Mouse (Mus musculus) frontal cortex, postnatal 10 days (tissue): ENCODE measurements at regions not wholly inside any gene's neighbourhood (a gene's known extent, or its start where the extent isn't known, plus 50 kb on each side); places are given as distances from the start of the nearest gene placed in this dataset.

ENCODE experiments used
- DNase-seq, 2 experiments: peaks; one replicate each; pipeline ENCODE4 v3.0.0; 2022; ENCODE audit warnings: low spot score in 2 of 2, mixed read lengths in 1 of 2

DNA sequence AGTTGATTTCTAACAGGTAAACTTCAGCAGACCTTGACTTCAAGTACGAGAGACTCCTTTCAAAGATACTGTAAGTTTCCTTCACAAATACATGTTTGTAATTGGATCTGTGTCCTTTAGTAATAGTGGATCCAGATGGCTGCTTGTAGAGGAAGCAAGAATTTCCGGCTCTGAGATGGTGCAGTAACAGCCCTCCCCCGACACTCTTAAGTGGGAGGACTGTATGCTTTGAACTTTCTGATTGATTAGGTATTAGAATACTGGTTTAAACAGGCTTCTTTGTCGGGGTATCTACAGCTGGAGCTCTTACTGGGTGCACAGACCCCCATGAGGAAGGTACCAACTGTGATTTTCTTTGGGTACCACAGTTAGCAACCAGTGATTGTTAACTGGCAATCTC lies 355.0 kb upstream of the Cblb start:
- no peak for DNase-seq

DNA sequence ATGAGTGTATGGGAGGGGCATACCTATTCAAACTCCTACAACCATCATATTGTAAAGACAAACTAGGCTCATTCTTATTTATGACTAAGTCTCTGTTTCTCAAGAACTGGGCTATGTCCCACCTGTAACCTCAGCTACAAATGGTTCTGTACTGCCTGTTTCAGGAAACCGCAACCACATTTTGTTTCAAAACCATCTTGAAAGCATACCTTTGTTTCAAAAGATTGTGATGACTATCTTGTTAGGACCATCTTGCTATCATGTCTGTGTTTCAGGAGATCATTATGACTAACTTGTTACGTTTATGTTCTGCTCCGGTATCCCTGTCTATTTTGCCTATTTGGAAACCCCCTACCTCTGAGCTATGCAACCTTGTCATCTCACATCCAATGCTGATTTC lies 340.2 kb upstream of the Cblb start:
- DNase-seq = no peak

GRCm38 (mm10) chr16:51705026-51705425 lies 326.0 kb upstream of the Cblb start:
- DNase-seq = no peak

GRCm38 (mm10) chr16:51718695-51719094 lies 312.3 kb upstream of the Cblb start:
- no peak for DNase-seq

DNA sequence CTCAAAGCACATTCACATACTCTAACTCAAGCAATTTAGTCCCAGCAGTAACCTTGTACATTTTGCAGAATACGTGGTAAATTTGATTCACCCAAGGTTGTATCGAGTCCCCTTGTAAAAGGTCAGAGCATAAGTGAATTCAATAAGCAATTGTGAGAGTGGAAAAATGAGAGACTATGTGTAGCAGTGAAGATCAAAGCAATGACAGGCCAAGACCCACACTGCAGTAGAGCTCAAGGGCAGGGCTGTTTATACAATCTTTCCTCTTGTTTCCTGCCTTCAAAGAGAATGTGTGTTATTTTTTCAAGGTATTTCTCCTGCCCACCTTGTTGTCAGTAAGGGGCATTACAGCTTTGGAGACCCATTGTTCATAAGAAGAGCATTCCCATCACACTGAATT lies 311.4 kb upstream of the Cblb start:
- no peak for DNase-seq

DNA sequence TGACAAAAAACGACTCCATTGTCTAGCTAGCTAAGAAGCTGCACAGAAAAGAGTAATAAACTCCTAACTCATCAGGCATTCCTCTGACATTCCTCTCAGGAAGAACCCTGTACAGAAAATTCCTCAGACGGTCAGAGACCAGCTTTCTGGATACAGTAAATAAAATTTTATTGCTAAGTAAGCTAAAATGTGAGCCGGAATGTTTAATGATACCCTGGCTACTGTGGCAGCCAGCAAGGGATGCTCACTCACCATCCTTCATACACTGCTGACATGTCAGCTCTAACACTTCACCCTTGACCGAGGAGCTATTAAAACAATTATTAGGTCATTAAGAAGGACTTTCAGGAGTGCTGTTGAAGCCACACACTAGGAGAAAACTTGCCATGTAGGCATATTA lies 308.3 kb upstream of the Cblb start:
- no peak for DNase-seq

- no peak for DNase-seq
These were observed 289.1 kb upstream of the Cblb start for GRCm38 (mm10) chr16:51741875-51742274.

DNA sequence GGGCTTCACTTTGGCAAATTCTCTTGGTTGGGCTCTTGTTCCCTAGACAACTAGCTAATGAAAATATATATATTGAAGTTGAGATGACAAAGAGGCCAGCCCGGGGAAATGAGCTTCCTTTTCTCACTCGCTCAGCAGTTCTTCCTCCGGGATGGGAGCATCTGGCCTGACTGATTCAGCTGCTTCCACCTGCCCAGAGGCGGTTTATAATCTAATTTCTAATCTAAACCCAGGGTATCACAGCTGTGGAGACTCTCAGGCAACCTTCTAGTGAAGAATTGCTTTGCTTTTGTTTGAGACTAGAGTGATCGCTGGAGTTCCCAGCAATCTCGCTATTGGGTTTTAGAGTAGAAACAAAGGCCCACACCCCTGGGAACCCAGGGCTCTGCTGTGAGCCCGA lies 279.1 kb upstream of the Cblb start:
- no peak for DNase-seq

DNA sequence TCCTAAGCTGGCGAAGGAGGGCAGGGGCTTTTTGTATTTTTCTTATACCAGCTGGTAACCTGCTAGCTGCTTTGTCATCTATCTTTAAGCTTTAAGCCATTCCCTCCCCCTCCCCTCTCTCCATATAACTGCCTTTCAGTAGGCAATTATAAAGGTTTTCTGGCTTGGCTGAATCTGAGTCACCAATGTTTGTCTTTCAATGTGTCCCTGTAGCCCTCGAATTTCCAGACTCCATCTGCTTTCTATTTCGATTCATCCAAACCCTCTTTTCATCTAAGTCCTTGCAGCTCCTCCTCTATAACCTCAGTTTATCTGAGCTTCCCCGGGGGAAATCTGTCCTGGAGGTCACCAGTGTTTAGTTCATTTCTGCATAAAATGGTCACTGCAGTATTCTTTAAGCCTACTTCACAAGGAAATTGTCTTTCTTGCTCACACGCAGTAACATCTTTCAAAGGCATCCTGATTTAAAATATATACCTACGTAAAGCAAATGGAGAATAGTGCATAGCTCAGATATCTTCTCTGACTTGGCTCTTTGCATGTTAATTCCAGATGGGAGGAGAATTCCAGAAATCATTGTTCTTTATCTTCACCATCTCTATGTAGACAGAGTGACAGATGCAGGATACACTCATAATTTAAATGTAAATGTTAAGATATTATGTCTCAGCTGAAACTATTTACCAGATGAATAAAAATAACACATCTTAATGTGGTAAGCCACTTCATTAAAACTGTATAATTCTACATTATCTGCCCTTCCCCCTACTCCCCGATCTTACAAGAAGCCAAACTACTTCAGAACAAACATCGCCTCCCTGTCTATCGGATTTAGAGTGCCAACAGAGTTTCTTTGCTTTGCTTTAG lies 272.4 kb upstream of the Cblb start:
- no peak for DNase-seq

- DNase-seq = no peak
These were observed 271.8 kb upstream of the Cblb start for GRCm38 (mm10) chr16:51759228-51759647.

DNA sequence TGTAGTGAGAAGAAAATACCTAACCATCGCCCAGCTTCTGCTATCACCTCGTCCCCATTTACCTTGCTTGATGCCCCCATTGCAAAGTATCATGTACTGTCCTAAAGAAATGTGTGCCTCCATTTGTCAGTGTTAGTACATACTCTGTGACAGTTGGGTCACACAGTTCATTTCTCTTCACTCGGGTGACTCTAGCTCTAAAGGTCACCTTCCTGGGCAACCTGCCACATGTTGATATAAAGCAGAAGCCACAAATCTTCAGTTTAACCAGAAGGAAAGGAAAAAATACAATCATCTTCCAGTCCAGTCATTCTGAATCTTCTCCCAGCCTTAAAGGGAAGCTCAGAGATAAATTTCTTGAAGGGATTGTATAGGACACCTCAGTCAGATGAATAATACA lies 263.5 kb upstream of the Cblb start:
- no peak for DNase-seq

GRCm38 (mm10) chr16:51778920-51779319 lies 252.1 kb upstream of the Cblb start:
- DNase-seq = no peak

GRCm38 (mm10) chr16:51795003-51795402 lies 236.0 kb upstream of the Cblb start:
- DNase-seq = no peak

GRCm38 (mm10) chr16:51807323-51807722 lies 223.7 kb upstream of the Cblb start:
- DNase-seq = no peak

DNA sequence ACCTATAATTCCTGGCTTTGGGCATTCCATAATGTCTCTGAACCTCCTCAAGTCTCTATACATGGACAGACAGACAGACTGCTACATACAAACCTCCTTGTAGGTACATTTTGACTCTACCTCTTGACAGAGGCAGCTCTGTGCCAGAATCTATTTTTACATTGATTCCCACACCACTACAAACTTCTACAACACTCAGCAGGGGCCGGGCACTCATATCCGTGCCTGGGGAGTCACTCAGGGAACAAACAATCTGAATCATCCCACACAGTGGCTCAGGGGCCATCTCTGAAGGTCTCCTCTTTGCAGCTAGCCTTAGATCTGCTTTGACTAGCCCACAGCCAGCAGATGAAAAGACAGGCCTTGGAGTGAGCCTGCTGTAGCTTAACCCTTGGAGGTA lies 221.9 kb upstream of the Cblb start:
- DNase-seq = no peak

- no peak for DNase-seq
These were observed 220.0 kb upstream of the Cblb start for GRCm38 (mm10) chr16:51811073-51811472.

DNA sequence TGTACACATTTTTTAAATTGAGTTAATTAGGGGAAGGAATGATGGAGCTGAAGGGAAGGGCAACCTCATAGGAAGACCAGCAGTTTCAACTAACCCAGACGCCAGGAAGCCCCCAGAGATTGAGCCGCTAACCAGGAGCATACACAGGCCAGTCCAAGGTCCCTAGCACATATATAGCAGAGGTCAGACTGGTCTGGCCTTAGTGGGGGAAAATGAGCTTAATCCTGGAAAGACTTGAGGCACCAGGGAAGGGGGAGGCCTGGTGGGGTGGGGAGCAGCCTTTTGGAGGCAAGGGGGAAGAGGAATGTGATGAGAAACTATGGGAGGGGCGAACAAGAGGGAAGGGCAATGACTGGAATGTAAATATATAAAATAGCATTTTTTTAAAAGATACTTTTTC lies 188.3 kb upstream of the Cblb start:
- no peak for DNase-seq

- DNase-seq = no peak
These were observed 185.5 kb upstream of the Cblb start for GRCm38 (mm10) chr16:51845539-51845938.

DNA sequence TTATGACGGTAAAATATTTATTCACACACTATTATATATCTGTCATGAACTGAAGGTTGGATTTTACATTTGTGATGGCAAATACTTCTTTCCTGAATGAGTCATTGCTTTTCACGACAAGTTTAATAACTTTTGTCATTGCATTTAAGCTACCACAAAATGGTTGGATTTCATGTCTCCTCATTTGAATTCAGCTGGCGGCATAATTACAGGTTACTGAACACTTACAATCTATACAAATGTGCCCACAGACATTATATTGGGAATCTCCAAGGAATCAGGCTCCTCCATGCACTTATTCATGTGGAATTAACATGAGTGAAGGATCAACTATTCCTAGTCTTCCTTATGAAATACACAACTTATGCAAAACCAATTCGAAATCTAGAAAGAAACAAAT lies 150.3 kb upstream of the Cblb start:
- no peak for DNase-seq

- DNase-seq = no peak
These were observed 149.9 kb upstream of the Cblb start for GRCm38 (mm10) chr16:51881127-51881526.

DNA sequence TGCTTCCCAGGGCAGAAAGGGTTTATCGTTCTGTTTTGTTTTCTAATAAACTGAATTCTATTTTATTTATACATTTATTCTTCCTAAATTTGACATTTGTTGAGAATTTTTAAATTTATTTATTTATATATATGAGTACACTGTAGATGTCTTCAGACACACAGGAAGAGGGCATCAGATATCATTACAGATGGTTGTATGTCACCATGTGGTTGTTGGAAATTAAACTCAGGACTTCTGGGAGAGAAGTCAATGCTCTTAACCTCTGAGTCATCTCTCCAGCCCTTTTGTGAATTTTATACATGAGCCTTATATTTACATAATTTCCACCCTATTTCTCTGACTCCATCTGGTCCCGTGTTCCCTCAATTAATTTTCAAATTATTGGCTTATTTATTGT lies 147.2 kb upstream of the Cblb start:
- DNase-seq = no peak

- DNase-seq = no peak
These were observed 143.5 kb upstream of the Cblb start for GRCm38 (mm10) chr16:51887496-51887895.

- DNase-seq = no peak
These were observed 125.4 kb upstream of the Cblb start for GRCm38 (mm10) chr16:51905588-51905987.

- no peak for DNase-seq
These were observed 124.3 kb upstream of the Cblb start for GRCm38 (mm10) chr16:51906686-51907085.
